Mouse (Mus musculus): ENCODE results near the gene Stard13. TPM values are rescaled to one million over a fixed set of nuclear protein-coding genes. Genes with fewer than 3 reads are reported as not detected.

Stard13 gene
- polyA plus RNA-seq, 1 experiment from 2014 or later: 10.6 TPM

DNA sequence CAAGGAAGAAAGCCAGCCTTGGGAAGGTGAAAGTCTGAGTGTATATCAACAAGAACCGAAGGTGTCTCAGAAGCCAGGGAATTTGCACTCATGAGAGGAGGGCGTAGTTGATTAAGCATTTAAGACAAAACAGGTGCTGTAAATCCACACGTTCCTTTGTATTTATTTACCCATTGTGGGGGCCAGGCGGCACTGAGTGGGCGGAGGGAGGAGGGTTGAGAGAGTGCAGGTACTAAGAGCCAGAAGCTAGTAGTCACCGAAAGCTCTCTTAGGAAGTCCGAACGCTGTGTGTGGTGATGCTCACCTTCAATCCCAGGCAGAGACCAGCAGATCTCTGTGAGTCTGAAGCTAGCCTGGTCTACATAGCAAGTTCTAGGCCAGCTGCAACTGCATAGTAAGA lies 147.9 kb downstream of the Stard13 start:
- Histone ChIP-seq H3K27me3 (no peaks in the 10 kb centered on the region), H3K4me2 (no peak overlapping the region), H3K27ac (no peak overlapping the region), H3K36me3 (no peaks in the 10 kb centered on the region), H3K4me3 (replicated peaks) (no peak overlapping the region), H3K9me3 (replicated peaks) (no peaks in the 10 kb centered on the region), H3K4me1 (peaks cover 14% of the 10 kb centered on the region), H3K9ac (no peak overlapping the region)
- no peak for ATAC-seq (replicated peaks; ENCODE audit: low FRiP score)
- WGBS: 74% methylated on average over 8 of the region's 8 CpGs

GRCm38 (mm10) chr5:151080276-151080675 lies 153.4 kb downstream of the Stard13 start:
- Histone ChIP-seq H3K4me3 (replicated peaks) (no peak overlapping the region), H3K9me3 (replicated peaks) (0 out of 2 replicates have a peak, but pooled peaks cover 4% of the 10 kb centered on the region), H3K4me2 (no peak overlapping the region), H3K27me3 (no peaks in the 10 kb centered on the region), H3K4me1 (no peaks in the 10 kb centered on the region), H3K27ac (no peak overlapping the region), H3K9ac (no peak overlapping the region), H3K36me3 (no peaks in the 10 kb centered on the region)
- whole genome bisulfite sequencing: 82% methylated on average over 4 of the region's 4 CpGs
- ATAC-seq (replicated peaks; ENCODE audit: low FRiP score): no peak

DNA sequence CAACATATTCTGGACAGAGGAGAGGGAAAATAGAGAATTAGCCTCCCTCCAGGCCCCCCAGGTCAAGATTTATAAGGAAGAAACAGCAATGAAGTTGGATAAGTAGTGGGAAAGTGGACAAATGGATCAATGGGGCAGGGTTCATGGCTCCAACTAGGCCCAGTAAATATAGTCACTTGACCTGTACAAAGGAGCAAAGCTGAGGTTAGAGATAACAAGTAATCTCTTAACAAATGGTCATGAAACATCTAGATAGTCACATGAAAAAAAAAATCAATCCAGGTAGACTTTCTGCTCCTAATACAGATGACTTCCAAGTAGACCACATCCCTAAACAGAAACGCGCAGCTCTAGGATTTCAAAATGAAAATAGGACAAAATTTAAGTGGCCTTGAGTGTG lies 155.7 kb downstream of the Stard13 start:
- Histone ChIP-seq H3K4me3 (replicated peaks) (no peak overlapping the region), H3K9ac (no peak overlapping the region), H3K27me3 (no peaks in the 10 kb centered on the region), H3K9me3 (replicated peaks) (0 out of 2 replicates have a peak, but pooled peaks cover 7% of the 10 kb centered on the region), H3K27ac (no peak overlapping the region), H3K36me3 (peaks cover 1% of the 10 kb centered on the region; the same call in 1 of the 2 replicates), H3K4me1 (no peaks in the 10 kb centered on the region), H3K4me2 (no peak overlapping the region)
- 99% methylated on average over 2 of the region's 2 CpGs for WGBS
- ATAC-seq (replicated peaks; ENCODE audit: low FRiP score): no peak

DNA sequence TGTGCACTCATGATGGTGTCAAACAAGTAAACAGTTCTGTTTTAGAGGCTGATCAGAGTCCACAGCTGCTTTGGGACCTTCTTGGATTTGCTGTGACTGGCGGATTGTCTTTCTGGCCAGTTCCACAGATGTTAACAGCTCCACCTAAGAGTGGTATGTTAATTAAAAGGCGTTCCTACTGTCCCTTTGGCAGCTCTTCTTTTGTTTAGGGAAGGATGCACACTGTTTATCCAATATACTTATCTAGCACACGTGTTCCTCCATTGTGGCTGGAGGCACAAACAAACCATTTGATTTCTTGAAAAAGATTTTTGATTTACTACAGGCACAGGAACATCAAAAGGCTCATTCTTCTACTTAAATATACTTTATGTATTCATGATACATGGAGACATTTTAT lies 156.7 kb downstream of the Stard13 start:
- H3K4me1 ChIP-seq: no peaks in the 10 kb centered on the region
- no peak overlapping the region for H3K27ac ChIP-seq
- H3K36me3 ChIP-seq: peaks cover 3% of the 10 kb centered on the region; the same call in 1 of the 2 replicates
- 71% methylated on average over 3 of the region's 3 CpGs for WGBS
- H3K4me3 ChIP-seq (replicated peaks): no peak overlapping the region
- no peaks in the 10 kb centered on the region for H3K27me3 ChIP-seq
- no peak overlapping the region for H3K9ac ChIP-seq
- H3K9me3 ChIP-seq (replicated peaks): 0 out of 2 replicates have a peak, but pooled peaks cover 7% of the 10 kb centered on the region
- H3K4me2 ChIP-seq: no peak overlapping the region
- no peak for ATAC-seq (replicated peaks; ENCODE audit: low FRiP score)

- Histone ChIP-seq H3K27ac (no peak overlapping the region), H3K9ac (no peak overlapping the region), H3K4me2 (no peak overlapping the region), H3K4me3 (replicated peaks) (no peak overlapping the region), H3K36me3 (peaks cover 3% of the 10 kb centered on the region; the same call in 1 of the 2 replicates), H3K4me1 (no peaks in the 10 kb centered on the region), H3K9me3 (replicated peaks) (0 out of 2 replicates have a peak, but pooled peaks cover 7% of the 10 kb centered on the region), H3K27me3 (no peaks in the 10 kb centered on the region)
- WGBS: 85% methylated on average over 4 of the region's 4 CpGs
- no peak for ATAC-seq (replicated peaks; ENCODE audit: low FRiP score)
Measured at GRCm38 (mm10) chr5:151074282-151074681, 159.4 kb downstream of the Stard13 start.

DNA sequence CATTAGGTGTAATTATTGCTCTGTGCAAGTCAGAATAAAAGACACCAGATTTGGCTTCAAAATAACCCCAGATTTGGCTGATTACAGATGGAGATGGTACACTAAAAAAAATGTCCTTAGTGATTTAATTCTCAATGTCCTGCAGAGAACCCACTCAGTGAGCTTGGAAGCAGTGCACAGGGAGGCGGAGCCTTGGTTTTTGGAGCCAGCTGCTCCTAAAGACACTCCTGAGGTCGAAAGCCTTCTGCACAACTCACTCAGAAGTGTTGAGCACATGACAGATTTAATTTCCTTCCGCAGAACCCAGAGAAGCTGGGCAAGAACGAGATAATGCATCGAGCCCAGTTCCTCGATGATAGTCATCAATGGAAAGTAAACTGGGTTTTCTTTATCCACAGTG lies 162.2 kb downstream of the Stard13 start:
- WGBS: 67% methylated on average over 6 of the region's 6 CpGs
- Histone ChIP-seq H3K4me2 (no peak overlapping the region), H3K27me3 (no peaks in the 10 kb centered on the region), H3K4me1 (no peaks in the 10 kb centered on the region), H3K9ac (no peak overlapping the region), H3K9me3 (replicated peaks) (0 out of 2 replicates have a peak, but pooled peaks cover 7% of the 10 kb centered on the region), H3K27ac (no peak overlapping the region), H3K36me3 (peaks cover 3% of the 10 kb centered on the region; the same call in 1 of the 2 replicates), H3K4me3 (replicated peaks) (no peak overlapping the region)
- ATAC-seq (replicated peaks; ENCODE audit: low FRiP score): no peak

DNA sequence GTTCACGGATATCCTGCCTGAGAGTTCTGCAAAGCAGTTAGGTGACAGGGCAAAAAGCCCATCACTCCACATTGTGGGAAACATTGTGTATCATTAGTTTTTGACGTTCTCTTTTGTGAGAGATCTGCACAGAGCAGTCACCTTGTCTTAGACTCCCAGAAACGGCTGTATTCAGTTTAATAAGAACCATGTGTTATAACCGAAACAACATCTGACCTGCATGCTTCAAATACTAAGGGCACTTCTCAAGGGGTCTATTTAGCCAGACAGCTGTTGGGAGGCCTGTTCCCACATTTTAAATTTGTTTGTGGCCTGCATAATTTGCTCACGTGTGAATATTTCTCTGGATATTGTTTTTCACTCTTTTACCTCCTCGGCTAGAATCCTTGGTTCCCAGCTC lies 162.7 kb downstream of the Stard13 start:
- peaks cover 3% of the 10 kb centered on the region; the same call in 1 of the 2 replicates for H3K36me3 ChIP-seq
- H3K4me2 ChIP-seq: no peak overlapping the region
- no peak overlapping the region for H3K4me3 ChIP-seq (replicated peaks)
- H3K9me3 ChIP-seq (replicated peaks): 0 out of 2 replicates have a peak, but pooled peaks cover 7% of the 10 kb centered on the region
- H3K27me3 ChIP-seq: no peaks in the 10 kb centered on the region
- H3K9ac ChIP-seq: no peak overlapping the region
- ATAC-seq (replicated peaks; ENCODE audit: low FRiP score): no peak
- H3K27ac ChIP-seq: no peak overlapping the region
- H3K4me1 ChIP-seq: no peaks in the 10 kb centered on the region
- 72% methylated on average over 6 of the region's 6 CpGs for WGBS

GRCm38 (mm10) chr5:151069569-151069968 lies 164.1 kb downstream of the Stard13 start:
- Histone ChIP-seq H3K27ac (no peak overlapping the region), H3K27me3 (no peaks in the 10 kb centered on the region), H3K36me3 (peaks cover 3% of the 10 kb centered on the region; the same call in 1 of the 2 replicates), H3K4me2 (no peak overlapping the region), H3K4me1 (no peaks in the 10 kb centered on the region), H3K9me3 (replicated peaks) (no peaks in the 10 kb centered on the region), H3K4me3 (replicated peaks) (no peak overlapping the region), H3K9ac (no peak overlapping the region)
- ATAC-seq (replicated peaks; ENCODE audit: low FRiP score): no peak
- 88% methylated on average over 2 of the region's 2 CpGs for WGBS

DNA sequence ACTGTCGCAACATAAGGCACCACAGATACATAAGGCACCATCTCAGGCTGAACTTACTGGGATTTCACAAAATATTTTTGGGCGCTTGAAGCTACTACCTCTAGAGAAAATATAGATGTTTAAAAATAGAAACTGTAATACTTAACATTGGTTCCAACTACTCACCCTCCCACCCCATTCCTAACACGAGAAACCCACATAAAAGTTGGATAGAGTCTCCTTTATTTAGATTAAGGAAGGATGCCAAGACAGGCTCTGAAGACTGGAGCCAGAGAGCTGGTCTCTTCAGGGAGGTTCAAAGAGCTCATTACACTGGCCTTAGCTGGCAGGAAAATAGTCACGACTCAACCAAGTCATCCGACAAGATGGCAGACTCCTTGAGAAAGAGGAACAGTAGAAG lies 167.6 kb downstream of the Stard13 start:
- peaks cover 9% of the 10 kb centered on the region; the same call in 1 of the 2 replicates for H3K9me3 ChIP-seq (replicated peaks)
- no peak overlapping the region for H3K4me2 ChIP-seq
- H3K36me3 ChIP-seq: peaks cover 22% of the 10 kb centered on the region
- 79% methylated on average over 5 of the region's 5 CpGs for WGBS
- H3K27me3 ChIP-seq: no peaks in the 10 kb centered on the region
- H3K9ac ChIP-seq: no peak overlapping the region
- no peak overlapping the region for H3K4me3 ChIP-seq (replicated peaks)
- H3K27ac ChIP-seq: no peak overlapping the region
- H3K4me1 ChIP-seq: no peaks in the 10 kb centered on the region
- ATAC-seq (replicated peaks; ENCODE audit: low FRiP score): no peak

DNA sequence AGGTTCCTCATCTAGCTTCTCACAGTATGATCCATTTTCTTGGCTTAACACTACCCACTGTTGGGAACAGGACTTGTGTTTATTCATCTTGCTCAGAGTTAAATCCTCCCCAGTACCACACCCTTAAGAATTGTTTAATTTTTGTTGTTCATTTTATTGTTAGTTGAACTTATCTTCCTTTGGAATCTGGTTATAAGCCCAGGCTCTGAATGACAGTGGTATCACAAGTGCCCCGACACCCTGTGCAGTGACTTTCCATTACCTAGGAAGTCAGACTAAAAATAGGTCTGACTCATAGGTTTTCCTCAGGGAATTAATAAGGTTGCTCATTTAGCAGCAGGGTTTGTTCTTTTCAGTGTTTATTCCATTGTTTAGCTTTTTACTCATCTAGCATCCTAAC lies 168.4 kb downstream of the Stard13 start:
- H3K27ac ChIP-seq: no peak overlapping the region
- no peak overlapping the region for H3K4me3 ChIP-seq (replicated peaks)
- peaks cover 9% of the 10 kb centered on the region; the same call in 1 of the 2 replicates for H3K9me3 ChIP-seq (replicated peaks)
- no peak overlapping the region for H3K4me2 ChIP-seq
- no peak overlapping the region for H3K9ac ChIP-seq
- H3K4me1 ChIP-seq: peaks cover 7% of the 10 kb centered on the region; the same call in 1 of the 2 replicates
- peaks cover 22% of the 10 kb centered on the region for H3K36me3 ChIP-seq
- ATAC-seq (replicated peaks; ENCODE audit: low FRiP score): no peak
- H3K27me3 ChIP-seq: no peaks in the 10 kb centered on the region
- WGBS: 78% methylated on average over 1 of the region's 1 CpGs

DNA sequence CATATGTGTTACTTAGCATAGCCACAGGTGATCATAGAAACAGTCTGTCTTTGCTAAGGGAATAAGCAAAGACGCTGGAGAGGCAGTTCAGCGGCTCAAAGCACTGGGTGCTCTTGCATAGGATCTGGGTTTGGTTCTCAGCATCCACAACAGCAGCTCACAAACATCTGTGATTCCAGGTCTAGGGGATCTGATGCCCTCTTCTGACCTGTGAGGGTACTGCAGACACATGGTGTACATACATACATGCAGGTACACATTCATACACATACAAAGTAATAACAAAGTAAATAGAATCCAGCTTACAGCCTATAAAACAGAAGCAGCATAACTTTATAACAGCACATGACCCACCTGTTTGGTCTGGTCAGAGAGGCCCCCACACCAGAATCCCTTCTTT lies 171.7 kb downstream of the Stard13 start:
- 96% methylated on average over 2 of the region's 2 CpGs for WGBS
- H3K9me3 ChIP-seq (replicated peaks): peaks cover 9% of the 10 kb centered on the region; the same call in 1 of the 2 replicates
- no peak overlapping the region for H3K4me3 ChIP-seq (replicated peaks)
- ATAC-seq (replicated peaks; ENCODE audit: low FRiP score): no peak
- no peak overlapping the region for H3K27ac ChIP-seq
- H3K4me1 ChIP-seq: peaks cover 23% of the 10 kb centered on the region
- H3K27me3 ChIP-seq: no peaks in the 10 kb centered on the region
- H3K9ac ChIP-seq: no peak overlapping the region
- peaks cover 22% of the 10 kb centered on the region for H3K36me3 ChIP-seq
- H3K4me2 ChIP-seq: no peak overlapping the region

DNA sequence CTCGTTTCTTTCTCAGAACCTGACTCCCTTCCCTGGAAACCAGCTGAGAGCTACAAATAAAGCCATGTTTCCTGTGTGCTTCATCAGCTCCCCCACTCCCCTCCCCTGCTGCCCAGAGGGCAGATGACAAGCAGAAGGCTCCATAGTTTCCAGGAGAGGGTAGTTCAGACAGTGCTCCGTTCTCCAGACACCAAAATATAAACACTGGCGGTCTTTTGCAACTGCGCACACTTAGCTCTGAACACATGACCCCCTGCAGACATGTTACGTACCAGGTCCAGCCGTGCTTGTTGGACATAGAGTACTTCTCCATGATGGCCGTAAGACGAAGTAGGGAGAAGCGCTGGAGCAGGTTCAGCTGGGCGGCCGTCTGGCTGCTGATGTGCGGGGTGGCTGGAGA lies 173.2 kb downstream of the Stard13 start:
- WGBS: 47% methylated on average over 12 of the region's 12 CpGs
- Histone ChIP-seq H3K9ac (no peak overlapping the region), H3K9me3 (replicated peaks) (peaks cover 9% of the 10 kb centered on the region; the same call in 1 of the 2 replicates), H3K4me3 (replicated peaks) (no peak overlapping the region), H3K36me3 (peaks cover 22% of the 10 kb centered on the region), H3K4me1 (peaks cover 37% of the 10 kb centered on the region), H3K27ac (peak overlapping the region; percentile 28), H3K4me2 (no peak overlapping the region), H3K27me3 (no peaks in the 10 kb centered on the region)
- peak; percentile 47; the same call in 1 of the 2 replicates for ATAC-seq (replicated peaks; ENCODE audit: low FRiP score)

DNA sequence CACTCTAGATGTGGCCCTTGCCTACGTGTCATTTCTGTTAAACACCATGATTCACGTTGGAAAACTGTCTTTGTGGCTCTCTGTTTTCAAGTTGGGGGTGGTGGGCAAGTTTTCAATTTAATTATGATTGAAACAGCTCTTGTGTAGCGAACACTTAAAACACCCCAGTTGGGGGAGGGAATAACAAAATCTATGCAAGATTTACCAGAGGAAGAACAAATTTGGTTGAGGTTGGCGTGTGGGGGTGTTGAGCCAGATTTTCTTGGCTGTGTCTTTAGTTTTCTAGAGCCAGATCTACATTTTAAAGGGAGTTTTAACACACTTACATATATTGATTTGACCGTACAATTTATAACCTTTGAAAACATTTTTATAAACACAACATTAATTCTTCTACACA lies 173.9 kb downstream of the Stard13 start:
- Histone ChIP-seq H3K27ac (peak overlapping the region; percentile 49), H3K9me3 (replicated peaks) (peaks cover 9% of the 10 kb centered on the region; the same call in 1 of the 2 replicates), H3K9ac (no peak overlapping the region), H3K27me3 (no peaks in the 10 kb centered on the region), H3K4me3 (replicated peaks) (no peak overlapping the region), H3K4me2 (no peak overlapping the region), H3K4me1 (peaks cover 44% of the 10 kb centered on the region), H3K36me3 (peaks cover 27% of the 10 kb centered on the region)
- 55% methylated on average over 5 of the region's 5 CpGs for WGBS
- ATAC-seq (replicated peaks; ENCODE audit: low FRiP score): no peak

Measured in kidney, embryonic 15.5 days (tissue).